Mouse (Mus musculus) midbrain, postnatal 0 days (tissue): ENCODE measurements around the gene Pck1. TPM values are rescaled to one million over a fixed set of nuclear protein-coding genes. Genes with fewer than 3 reads are reported as not detected.

Source experiments
- ATAC-seq: fragments of 200-750 bp; cut with Nextera tagmentation; 2 replicates; pipeline ENCODE4 v1.8.0; 2017; ENCODE audit warnings: moderate number of reproducible peaks, mild to moderate bottlenecking, moderate TSS enrichment, moderate library complexity; ENCODE audit not compliant: low FRiP score
- DNase-seq: peaks from one replicate; pipeline ENCODE4 v3.0.0-alpha.2; 2015; ENCODE audit warnings: low spot score
- H3K27ac ChIP-seq: fragments of 300-500 bp; sonication (generic); 2 replicates; pipeline ENCODE4 v1.5.1; 2014; ENCODE audit warnings: low read depth, mild to moderate bottlenecking, low read length, mixed read lengths
- H3K27me3 ChIP-seq: fragments of 300-500 bp; sonication (generic); 2 replicates; pipeline ENCODE4 v1.6.1; 2014; ENCODE audit warnings: low read length, control low read depth, mixed read lengths; ENCODE audit not compliant: insufficient read depth
- H3K36me3 ChIP-seq: fragments of 300-500 bp; sonication (generic); 2 replicates; pipeline ENCODE4 v1.6.1; 2014; ENCODE audit warnings: low read length, control low read depth, mixed read lengths; ENCODE audit not compliant: insufficient read depth
- H3K4me1 ChIP-seq: fragments of 300-500 bp; sonication (generic); 2 replicates; pipeline ENCODE4 v1.6.1; 2014; ENCODE audit warnings: mild to moderate bottlenecking, control low read depth, antibody characterized with exemption, low read length, mixed read lengths; ENCODE audit not compliant: insufficient read depth
- H3K4me2 ChIP-seq: fragments of 300-500 bp; sonication (generic); 2 replicates; pipeline ENCODE4 v1.6.1; 2014; ENCODE audit warnings: low read depth, mild to moderate bottlenecking, low read length, mixed read lengths; ENCODE audit not compliant: poor library complexity, severe bottlenecking
- H3K4me3 ChIP-seq: fragments of 300-500 bp; sonication (generic); 2 replicates; pipeline ENCODE4 v1.5.1; 2014; ENCODE audit warnings: low read depth, mild to moderate bottlenecking, low read length, moderate library complexity
- H3K9ac ChIP-seq: fragments of 300-500 bp; sonication (generic); replicated peaks from 2 replicates; pipeline ENCODE4 v1.6.1; 2014; ENCODE audit warnings: mild to moderate bottlenecking, low read length, moderate library complexity, mixed read lengths; ENCODE audit not compliant: poor library complexity, severe bottlenecking
- H3K9me3 ChIP-seq: fragments of 300-500 bp; sonication (generic); 2 replicates; pipeline ENCODE4 v1.6.1; 2016; ENCODE audit warnings: low read length, control low read depth
- CTCF ChIP-seq: IDR thresholded peaks from 2 replicates; pipeline ENCODE4 v1.5.1; 2016; ENCODE audit warnings: antibody characterized with exemption, mild to moderate bottlenecking
- WGBS: fragments of 180-500 bp; shearing (Covaris S2); extraction: QIAGEN DNeasy Blood & Tissue Kit; methylation state at CpG from one replicate; pipeline ENCODE4 v1.1.7; 2014; 5-methylcytosine and 5-hydroxymethylcytosine counted together
- polyA plus RNA-seq: library from polyadenylated mRNA; unstranded; fragments of >200 nt; fragmentation: Nextera tagmentation; extraction: Ambion mirVana; gene quantifications from 2 replicates; pipeline ENCODE4 v1.2.1, GENCODE M21; 2015
- total RNA-seq: library from RNA; depleted of rRNA; stranded (reverse); fragments of >200 nt; gene quantifications from 2 replicates; pipeline ENCODE4 v1.2.3, GENCODE M21; 2014

Gene Pck1
- total and polyA plus RNA-seq, 2 experiments from 2014 or later = 0.07 TPM; not detected in 1

- Histone ChIP-seq H3K4me3 (no peak overlapping the region), H3K9ac (no peak overlapping the region), H3K27me3 (no peaks in the 10 kb centered on the region), H3K27ac (peak overlapping the region; percentile 62; the same call in 1 of the 2 replicates), H3K36me3 (no peaks in the 10 kb centered on the region), H3K4me1 (peaks cover 15% of the 10 kb centered on the region), H3K4me2 (no peak overlapping the region; the same call in 1 of the 2 replicates), H3K9me3 (no peaks in the 10 kb centered on the region)
- DNase-seq (peak; percentile 78), ATAC-seq (peak; percentile 45; the same call in 1 of the 2 replicates)
- no peak for TF ChIP-seq CTCF
- WGBS = 3% methylated on average over 2 of the region's 2 CpGs
Observed at GRCm38 (mm10) chr2:173173008-173173407, 20.2 kb downstream of the Pck1 start.

DNA sequence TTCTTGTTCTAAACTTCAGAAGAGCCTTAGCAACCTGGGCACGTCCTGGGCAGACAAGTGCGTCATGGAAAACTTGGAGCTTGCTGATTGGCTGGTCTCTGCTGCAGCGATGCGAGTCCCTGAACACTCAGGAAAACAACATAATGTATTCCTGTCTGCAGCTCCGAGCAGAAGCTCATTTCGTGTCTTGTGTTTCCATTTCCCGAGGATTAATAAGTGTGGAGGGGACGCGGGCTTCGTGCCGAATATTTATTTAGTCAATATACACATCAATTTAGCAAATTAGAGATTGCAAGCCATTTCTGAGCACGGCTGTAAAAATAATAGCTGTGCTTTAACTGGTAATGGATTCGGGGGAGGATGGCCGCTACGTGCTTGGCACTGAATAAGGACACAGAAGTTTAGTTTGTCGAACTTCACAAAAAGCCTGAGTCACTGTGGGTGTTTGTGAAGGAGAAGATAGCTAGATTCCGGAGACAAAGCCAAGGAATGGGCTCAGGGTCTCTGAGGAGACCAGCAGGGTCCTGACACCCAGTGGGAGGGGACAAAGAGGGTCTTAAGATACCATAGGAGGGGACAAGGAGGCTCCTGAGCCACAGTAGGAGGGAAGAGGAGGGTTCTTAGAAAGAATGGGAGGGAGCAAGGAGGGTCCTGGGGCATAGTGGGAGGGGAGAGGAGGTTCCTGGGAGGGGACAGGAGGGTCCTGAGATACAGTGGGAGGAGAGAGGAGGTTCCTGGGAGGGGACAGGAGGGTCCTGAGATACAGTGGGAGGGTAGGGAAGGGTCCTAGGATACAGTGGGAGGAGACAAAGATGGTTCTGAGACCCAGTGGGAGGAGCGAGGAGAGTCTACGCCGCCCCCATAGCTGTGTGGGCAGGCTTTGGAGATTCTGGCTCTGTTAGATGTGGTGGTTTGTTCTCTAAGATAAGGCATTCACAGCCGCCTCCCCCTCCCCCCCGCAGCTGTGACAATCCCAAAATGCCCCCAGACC is 21.0 kb downstream of the Pck1 start:
- Histone ChIP-seq H3K36me3 (no peaks in the 10 kb centered on the region), H3K9me3 (no peaks in the 10 kb centered on the region), H3K9ac (peak overlapping the region; percentile 51; the same call in 1 of the 2 replicates), H3K4me1 (peaks cover 15% of the 10 kb centered on the region), H3K27ac (peak overlapping the region; percentile 80), H3K27me3 (no peaks in the 10 kb centered on the region), H3K4me3 (peak overlapping the region; percentile 30), H3K4me2 (peak overlapping the region; percentile 53)
- under 1% methylated on average over 22 of the region's 22 CpGs for WGBS
- DNase-seq (peak; percentile 92), ATAC-seq (peak; percentile 89)
- TF ChIP-seq CTCF = no peak

- no peak for TF ChIP-seq CTCF
- Histone ChIP-seq H3K27me3 (no peaks in the 10 kb centered on the region), H3K9me3 (no peaks in the 10 kb centered on the region), H3K4me1 (peaks cover 15% of the 10 kb centered on the region), H3K36me3 (no peaks in the 10 kb centered on the region), H3K4me2 (peak overlapping the region; percentile 53), H3K27ac (peak overlapping the region; percentile 80), H3K9ac (no peak overlapping the region), H3K4me3 (peak overlapping the region; percentile 4; the same call in 1 of the 2 replicates)
- 67% methylated on average over 1 of the region's 1 CpGs for WGBS
- DNase-seq (no peak), ATAC-seq (0 out of 2 replicates have a peak, but pooled peaks have one; percentile 0)
Observed at GRCm38 (mm10) chr2:173174569-173174968, 21.7 kb downstream of the Pck1 start.

GRCm38 (mm10) chr2:173175703-173176102 is 22.9 kb downstream of the Pck1 start:
- ATAC-seq = no peak
- H3K4me3 ChIP-seq = no peak overlapping the region
- no peaks in the 10 kb centered on the region for H3K9me3 ChIP-seq
- 96% methylated on average over 5 of the region's 5 CpGs for WGBS
- H3K4me2 ChIP-seq = no peak overlapping the region
- no peak for DNase-seq
- no peaks in the 10 kb centered on the region for H3K27me3 ChIP-seq
- H3K36me3 ChIP-seq = no peaks in the 10 kb centered on the region
- no peak overlapping the region for H3K27ac ChIP-seq
- H3K9ac ChIP-seq = no peak overlapping the region
- peaks cover 15% of the 10 kb centered on the region for H3K4me1 ChIP-seq
- TF ChIP-seq CTCF = peak; percentile 26; the same call in 1 of the 2 replicates

DNA sequence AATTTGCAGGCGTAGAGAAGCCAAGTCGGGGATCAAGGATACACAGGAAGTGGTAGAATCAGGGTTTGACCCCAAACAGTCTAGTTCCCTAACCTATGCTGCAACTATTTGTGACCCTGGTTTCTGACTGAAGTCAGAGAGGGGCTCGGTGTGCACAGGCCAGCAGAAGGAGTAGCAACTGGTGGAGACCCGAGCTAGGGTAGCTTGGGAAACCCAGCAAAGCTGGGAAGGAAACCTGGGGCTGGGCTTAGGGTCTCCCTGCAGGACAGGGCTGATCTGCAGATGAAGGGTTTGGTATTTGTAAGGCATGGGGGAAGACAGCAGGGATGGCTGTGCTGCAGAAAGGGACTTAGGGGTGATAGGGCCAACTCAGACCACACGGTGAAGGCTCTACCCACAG is 24.6 kb downstream of the Pck1 start:
- Histone ChIP-seq H3K4me2 (no peak overlapping the region), H3K9ac (no peak overlapping the region), H3K4me3 (no peak overlapping the region), H3K36me3 (no peaks in the 10 kb centered on the region), H3K4me1 (peaks cover 6% of the 10 kb centered on the region), H3K27me3 (no peaks in the 10 kb centered on the region), H3K27ac (no peak overlapping the region), H3K9me3 (no peaks in the 10 kb centered on the region)
- 81% methylated on average over 5 of the region's 5 CpGs for WGBS
- DNase-seq (no peak), ATAC-seq (no peak)
- no peak for TF ChIP-seq CTCF

DNA sequence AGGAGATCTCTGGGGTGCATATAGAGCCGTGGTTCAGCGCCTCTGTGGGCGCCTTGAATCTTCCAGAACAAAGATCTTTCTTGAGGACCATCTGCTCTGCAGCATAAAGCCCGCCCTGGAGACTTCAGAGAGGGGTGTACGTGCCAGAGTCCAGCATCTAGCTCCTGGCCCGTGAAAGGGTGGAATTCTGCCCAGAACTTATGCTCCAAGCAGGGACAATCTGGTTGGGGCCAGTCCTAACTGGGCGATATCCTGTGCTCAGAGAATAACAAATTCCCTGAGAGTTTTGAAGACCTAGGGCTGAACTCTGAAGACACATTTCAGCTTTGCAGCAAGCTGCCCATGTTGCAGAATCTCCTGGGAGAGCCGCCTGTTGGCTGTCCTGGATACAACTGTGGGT is 25.1 kb downstream of the Pck1 start:
- ATAC-seq = no peak
- H3K4me2 ChIP-seq = no peak overlapping the region
- H3K9ac ChIP-seq = no peak overlapping the region
- H3K27me3 ChIP-seq = no peaks in the 10 kb centered on the region
- TF ChIP-seq CTCF = no peak
- 83% methylated on average over 8 of the region's 8 CpGs for WGBS
- no peaks in the 10 kb centered on the region for H3K9me3 ChIP-seq
- DNase-seq = peak; percentile 46
- no peaks in the 10 kb centered on the region for H3K36me3 ChIP-seq
- H3K4me1 ChIP-seq = peaks cover 3% of the 10 kb centered on the region
- no peak overlapping the region for H3K4me3 ChIP-seq
- no peak overlapping the region for H3K27ac ChIP-seq
